Mouse (Mus musculus): ENCODE measurements around the gene 3830406C13Rik. TPM values are rescaled to one million over a fixed set of nuclear protein-coding genes. Genes with fewer than 3 reads are reported as not detected.
A peak's percentile ranks its signal among the peaks of the same experiment; 100 is the strongest.

The 3830406C13Rik gene
- polyA plus RNA-seq, 2 experiments = 26.9 to 43.8 TPM

DNA sequence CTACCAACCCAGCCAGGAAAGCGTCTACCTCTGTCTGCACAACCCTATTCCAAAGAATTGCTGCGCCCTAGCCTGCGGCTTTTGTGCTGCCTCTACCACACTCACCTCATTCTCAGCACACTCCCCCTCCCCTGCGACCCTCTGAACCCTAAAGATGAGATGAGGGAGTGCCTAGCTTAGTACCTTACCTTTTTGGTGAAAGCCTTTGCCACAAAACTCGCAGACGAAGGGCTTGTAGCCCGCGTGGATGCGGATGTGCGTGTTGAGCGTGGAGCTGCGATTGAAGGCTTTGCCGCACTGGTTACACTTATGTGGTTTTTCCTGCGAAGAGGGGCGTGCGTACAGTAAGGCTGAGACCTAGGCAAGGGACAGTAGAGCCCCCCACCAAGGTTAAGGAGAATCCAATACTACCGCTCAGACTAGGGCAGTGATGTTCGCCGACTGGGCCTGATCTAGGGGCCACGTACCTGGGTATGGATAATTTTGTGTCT is 59.5 kb downstream of the 3830406C13Rik start:
- Histone ChIP-seq H3K4me3 (replicated peaks; ENCODE audit: low read length) (no peak overlapping the region), H3K36me3 (ENCODE audit: control insufficient read depth, insufficient read depth, low read length) (no peaks in the 10 kb centered on the region), H3K4me2 (replicated peaks; ENCODE audit: low read depth, low read length, severe bottlenecking) (no peak overlapping the region), H3K27me3 (ENCODE audit: control insufficient read depth, insufficient read depth, low read length) (peaks cover 99% of the 10 kb centered on the region), H3K9ac (ENCODE audit: low read depth, low read length, severe bottlenecking) (no peak overlapping the region), H3K9me3 (ENCODE audit: control insufficient read depth, low read length) (no peaks in the 10 kb centered on the region), H3K4me1 (ENCODE audit: control insufficient read depth, insufficient read depth, low read length) (peaks cover 3% of the 10 kb centered on the region; the same call in 1 of the 2 replicates), H3K27ac (replicated peaks; ENCODE audit: low read depth, low read length) (no peak overlapping the region)
- no peak for ATAC-seq (ENCODE audit: low FRiP score, low read depth)
- no peak for TF ChIP-seq POLR2A (IDR thresholded peaks at IDR 0.05; ENCODE audit: borderline replicate concordance, extremely low read depth, insufficient read depth, insufficient read length)
- no peak for DNase-seq (ENCODE audit: low spot score)
- WGBS = 3% methylated on average over 20 of the region's 20 CpGs

- Histone ChIP-seq H3K9me3 (ENCODE audit: control insufficient read depth, low read length) (no peaks in the 10 kb centered on the region), H3K4me1 (ENCODE audit: control insufficient read depth, insufficient read depth, low read length) (peaks cover 3% of the 10 kb centered on the region; the same call in 1 of the 2 replicates), H3K36me3 (ENCODE audit: control insufficient read depth, insufficient read depth, low read length) (no peaks in the 10 kb centered on the region), H3K27me3 (ENCODE audit: control insufficient read depth, insufficient read depth, low read length) (peaks cover 99% of the 10 kb centered on the region), H3K4me3 (replicated peaks; ENCODE audit: low read length) (peak overlapping the region; percentile 26), H3K27ac (replicated peaks; ENCODE audit: low read depth, low read length) (no peak overlapping the region), H3K9ac (ENCODE audit: low read depth, low read length, severe bottlenecking) (no peak overlapping the region), H3K4me2 (replicated peaks; ENCODE audit: low read depth, low read length, severe bottlenecking) (peak overlapping the region; percentile 41; the same call in 1 of the 2 replicates)
- WGBS = 3% methylated on average over 24 of the region's 24 CpGs
- no peak for ATAC-seq (ENCODE audit: low FRiP score, low read depth)
- DNase-seq (ENCODE audit: low spot score) = no peak
- TF ChIP-seq POLR2A (IDR thresholded peaks at IDR 0.05; ENCODE audit: borderline replicate concordance, extremely low read depth, insufficient read depth, insufficient read length) = no peak
Measured at GRCm38 (mm10) chr14:12344061-12344745, 60.2 kb downstream of the 3830406C13Rik start.

DNA sequence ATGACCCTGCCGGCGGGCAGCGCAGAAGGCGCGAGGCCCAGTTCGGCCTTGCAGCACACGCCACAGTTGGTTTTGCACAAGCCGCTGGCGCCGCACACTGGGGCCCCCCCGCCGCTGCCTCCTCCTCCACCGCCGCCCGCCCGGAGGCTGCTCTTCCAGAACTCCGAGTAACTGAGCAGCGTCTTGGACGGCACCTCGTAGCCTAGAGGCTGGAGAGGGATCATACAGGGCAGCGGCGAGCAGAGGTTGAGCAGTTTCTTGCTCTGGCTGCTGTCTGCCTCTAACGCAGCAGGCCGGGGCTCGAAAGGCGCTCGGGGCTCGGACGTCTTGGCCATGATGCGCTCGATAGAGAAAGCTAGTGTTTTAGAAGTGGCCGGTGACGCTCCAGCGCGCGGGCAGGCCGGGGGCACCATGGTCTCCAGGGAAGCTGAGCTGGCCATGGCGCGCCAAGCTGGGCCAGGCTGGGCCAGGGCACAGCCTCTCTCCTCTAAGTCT is 60.8 kb downstream of the 3830406C13Rik start:
- no peak for DNase-seq (ENCODE audit: low spot score)
- no peak for TF ChIP-seq POLR2A (IDR thresholded peaks at IDR 0.05; ENCODE audit: borderline replicate concordance, extremely low read depth, insufficient read depth, insufficient read length)

DNA sequence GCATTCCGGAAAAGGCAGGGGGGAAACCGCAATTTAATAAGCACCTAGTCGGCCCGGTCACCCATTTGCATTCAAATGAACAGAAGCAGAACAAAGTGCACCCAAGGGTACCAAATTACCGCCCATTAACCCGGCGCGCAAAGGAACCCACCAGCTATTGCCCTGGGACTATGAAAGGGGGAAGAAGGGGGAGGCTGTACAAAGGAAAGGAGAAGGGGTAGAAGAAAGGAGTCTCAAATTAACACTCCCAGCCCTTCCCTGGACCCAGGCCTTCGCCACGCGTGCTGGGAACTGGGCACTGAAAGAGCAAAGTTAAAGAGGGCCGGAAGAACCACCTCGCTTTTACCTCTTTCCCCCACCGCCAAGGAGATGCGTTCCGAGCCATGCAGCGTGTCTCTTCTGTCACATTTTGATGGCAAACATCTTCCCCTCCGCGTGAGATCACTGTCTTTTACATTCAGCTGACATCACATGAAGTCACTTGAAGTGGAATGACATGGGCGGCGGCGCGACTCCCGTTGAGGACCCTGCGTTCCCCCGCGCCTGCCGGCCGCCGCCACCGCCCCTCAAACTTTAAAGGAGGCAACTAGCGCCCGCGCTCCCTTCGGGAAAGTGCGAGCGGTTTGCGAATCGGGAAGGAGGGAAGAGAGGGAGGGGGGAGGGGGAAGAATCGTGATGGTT is 61.4 kb downstream of the 3830406C13Rik start:
- H3K4me3 ChIP-seq (replicated peaks; ENCODE audit: low read length) = peak overlapping the region; percentile 26
- H3K36me3 ChIP-seq (ENCODE audit: control insufficient read depth, insufficient read depth, low read length) = no peaks in the 10 kb centered on the region
- DNase-seq (ENCODE audit: low spot score) (no peak), ATAC-seq (ENCODE audit: low FRiP score, low read depth) (no peak)
- under 1% methylated on average over 40 of the region's 40 CpGs for WGBS
- peaks cover 100% of the 10 kb centered on the region for H3K27me3 ChIP-seq (ENCODE audit: control insufficient read depth, insufficient read depth, low read length)
- no peak for TF ChIP-seq POLR2A (IDR thresholded peaks at IDR 0.05; ENCODE audit: borderline replicate concordance, extremely low read depth, insufficient read depth, insufficient read length)
- no peak overlapping the region for H3K9ac ChIP-seq (ENCODE audit: low read depth, low read length, severe bottlenecking)
- no peaks in the 10 kb centered on the region for H3K9me3 ChIP-seq (ENCODE audit: control insufficient read depth, low read length)
- H3K27ac ChIP-seq (replicated peaks; ENCODE audit: low read depth, low read length) = no peak overlapping the region
- H3K4me1 ChIP-seq (ENCODE audit: control insufficient read depth, insufficient read depth, low read length) = peaks cover 3% of the 10 kb centered on the region; the same call in 1 of the 2 replicates
- H3K4me2 ChIP-seq (replicated peaks; ENCODE audit: low read depth, low read length, severe bottlenecking) = peak overlapping the region; percentile 41

More for the DNA sequence above, 60.8 kb downstream of the 3830406C13Rik start:
- no peaks in the 10 kb centered on the region for H3K36me3 ChIP-seq (ENCODE audit: control insufficient read depth, insufficient read depth, low read length)
- peak overlapping the region; percentile 26 for H3K4me3 ChIP-seq (replicated peaks; ENCODE audit: low read length)
- peaks cover 3% of the 10 kb centered on the region; the same call in 1 of the 2 replicates for H3K4me1 ChIP-seq (ENCODE audit: control insufficient read depth, insufficient read depth, low read length)
- H3K27me3 ChIP-seq (ENCODE audit: control insufficient read depth, insufficient read depth, low read length) = peaks cover 100% of the 10 kb centered on the region
- H3K27ac ChIP-seq (replicated peaks; ENCODE audit: low read depth, low read length) = no peak overlapping the region
- no peak for ATAC-seq (ENCODE audit: low FRiP score, low read depth)
- peak overlapping the region; percentile 41 for H3K4me2 ChIP-seq (replicated peaks; ENCODE audit: low read depth, low read length, severe bottlenecking)
- no peak overlapping the region for H3K9ac ChIP-seq (ENCODE audit: low read depth, low read length, severe bottlenecking)
- under 1% methylated on average over 36 of the region's 39 CpGs for WGBS
- H3K9me3 ChIP-seq (ENCODE audit: control insufficient read depth, low read length) = no peaks in the 10 kb centered on the region

Measured in limb, embryonic 14.5 days (tissue).